Mouse (Mus musculus): Measurements from ENCODE around the gene Lyrm1.

The Lyrm1 gene

GRCm38 (mm10) chr7:119895639-119896512 lies at the start of gene Lyrm1, which contains the start of gene Dcun1d3:
Gene Lyrm1 (plus strand): TSS chr7:119895861.
Gene Dcun1d3 (minus strand): TSS chr7:119896298.
- DNase-seq (ENCODE audit: low read depth, low spot score) = peak; percentile 96

GRCm38 (mm10) chr7:119847396-119847795 lies 48.3 kb upstream of the Lyrm1 start:
- DNase-seq (ENCODE audit: low read depth, low spot score) = no peak

GRCm38 (mm10) chr7:119849096-119849495 lies 46.6 kb upstream of the Lyrm1 start:
- peak; percentile 46 for DNase-seq (ENCODE audit: low read depth, low spot score)

- no peak for DNase-seq (ENCODE audit: low read depth, low spot score)
These were observed 44.9 kb upstream of the Lyrm1 start for GRCm38 (mm10) chr7:119850737-119851136.

- no peak for DNase-seq (ENCODE audit: low read depth, low spot score)
These were observed 43.2 kb upstream of the Lyrm1 start for GRCm38 (mm10) chr7:119852494-119852893.

- no peak for DNase-seq (ENCODE audit: low read depth, low spot score)
These were observed 42.5 kb upstream of the Lyrm1 start for GRCm38 (mm10) chr7:119853186-119853585.

DNA sequence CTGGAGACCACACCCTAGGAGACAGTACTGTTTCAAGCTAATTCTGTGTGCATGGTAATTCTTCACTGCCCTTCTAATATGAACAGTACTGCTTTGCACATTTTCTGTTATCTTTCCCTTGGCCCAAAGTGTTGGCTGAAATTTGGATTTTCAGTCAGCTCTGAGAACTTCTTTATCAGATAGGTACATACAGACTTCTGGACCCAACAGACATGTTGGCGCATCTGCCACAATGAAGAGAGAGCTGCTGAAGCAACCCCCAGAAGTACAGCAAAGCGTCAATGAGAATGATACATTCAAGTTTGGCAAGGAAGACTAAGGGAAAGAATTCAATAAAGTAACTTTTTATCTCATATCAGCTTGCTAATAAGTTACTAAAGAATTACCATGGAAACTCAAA lies 41.3 kb upstream of the Lyrm1 start:
- no peak for DNase-seq (ENCODE audit: low read depth, low spot score)

GRCm38 (mm10) chr7:119855031-119855430 lies 40.6 kb upstream of the Lyrm1 start:
- no peak for DNase-seq (ENCODE audit: low read depth, low spot score)

DNA sequence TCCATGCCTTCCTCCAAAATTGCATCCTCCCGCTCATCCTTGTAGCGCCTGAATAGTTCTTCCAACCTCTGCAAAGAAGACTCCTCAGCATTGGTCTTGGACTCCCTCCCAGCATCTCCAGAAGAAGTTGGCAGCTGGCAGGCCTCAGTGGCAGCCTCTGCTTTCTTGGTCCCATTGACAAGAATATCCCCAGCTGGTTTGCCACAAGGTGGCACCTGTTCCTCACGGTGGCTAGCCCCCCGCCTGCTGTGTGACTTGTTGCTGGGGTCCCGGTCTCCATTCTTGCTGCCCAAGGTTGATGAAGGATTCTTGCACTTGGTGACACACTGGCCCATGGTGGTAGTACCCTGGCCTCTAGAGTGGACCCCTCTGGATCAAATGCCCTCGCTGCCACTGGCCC lies 36.2 kb upstream of the Lyrm1 start:
- no peak for DNase-seq (ENCODE audit: low read depth, low spot score)

GRCm38 (mm10) chr7:119860116-119860515 lies 35.5 kb upstream of the Lyrm1 start:
- no peak for DNase-seq (ENCODE audit: low read depth, low spot score)

- DNase-seq (ENCODE audit: low read depth, low spot score) = no peak
These were observed 35.1 kb upstream of the Lyrm1 start for GRCm38 (mm10) chr7:119860554-119860953.

DNA sequence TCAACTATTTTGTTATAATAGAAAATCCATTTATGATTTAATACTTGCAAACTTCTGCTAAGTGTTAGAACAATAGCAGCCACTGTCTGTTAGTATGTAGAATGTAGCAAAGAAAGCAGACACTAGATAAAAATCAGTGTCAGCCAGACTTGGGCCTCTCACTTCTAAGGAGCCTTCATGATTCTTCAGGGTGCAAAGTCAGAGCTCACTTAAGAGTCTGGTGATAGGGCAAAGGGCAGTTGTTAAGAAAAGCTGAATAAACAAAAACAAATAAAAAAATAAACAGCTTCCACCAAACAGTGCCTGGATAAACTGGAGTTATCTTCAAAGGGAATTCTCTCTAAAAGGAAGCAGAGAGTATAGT lies 34.7 kb upstream of the Lyrm1 start:
- no peak for DNase-seq (ENCODE audit: low read depth, low spot score)

GRCm38 (mm10) chr7:119861335-119862091 lies 34.1 kb upstream of the Lyrm1 start:
- peak; percentile 78 for DNase-seq (ENCODE audit: low read depth, low spot score)

DNA sequence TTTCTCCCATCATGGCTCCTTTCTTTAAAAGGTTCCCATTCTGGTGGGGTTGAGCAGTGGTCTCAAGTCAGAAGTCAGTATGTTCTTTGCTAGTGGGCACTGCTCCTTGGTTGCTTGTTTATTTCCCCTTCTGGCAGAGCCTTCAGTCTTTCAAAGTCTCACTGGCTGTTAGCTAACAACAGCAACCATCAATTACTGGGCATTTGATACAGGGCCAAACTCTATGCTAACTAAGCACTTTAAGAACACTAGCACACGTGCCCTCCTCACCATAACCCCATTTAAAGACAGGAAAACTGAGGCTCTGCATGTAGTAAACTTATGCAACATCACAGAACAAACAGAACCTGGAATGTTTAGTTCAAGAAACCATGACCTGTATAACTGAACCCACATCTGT lies 33.5 kb upstream of the Lyrm1 start:
- DNase-seq (ENCODE audit: low read depth, low spot score) = no peak

GRCm38 (mm10) chr7:119864500-119864899 lies 31.2 kb upstream of the Lyrm1 start:
- DNase-seq (ENCODE audit: low read depth, low spot score) = no peak

DNA sequence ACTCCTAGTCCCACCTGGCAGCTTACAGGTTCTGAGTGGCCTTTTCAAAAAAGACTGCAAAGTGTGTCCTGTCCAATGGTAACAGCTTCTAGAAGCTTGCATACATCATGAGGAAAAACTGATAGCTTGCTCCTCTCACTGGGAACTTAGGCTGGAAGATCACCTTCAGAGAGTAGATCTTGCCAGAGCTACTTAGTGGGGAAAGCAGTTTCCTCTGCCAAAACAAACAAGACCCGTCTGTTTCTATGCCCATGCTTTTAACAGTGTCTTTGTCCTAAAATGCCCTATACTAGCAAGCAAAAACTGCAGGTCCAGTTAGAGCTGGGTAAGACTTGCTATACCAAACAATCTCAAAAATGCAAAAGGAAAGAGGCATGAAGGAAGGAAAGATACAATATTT lies 29.5 kb upstream of the Lyrm1 start:
- no peak for DNase-seq (ENCODE audit: low read depth, low spot score)

- DNase-seq (ENCODE audit: low read depth, low spot score) = no peak
These were observed 23.5 kb upstream of the Lyrm1 start for GRCm38 (mm10) chr7:119872204-119872603.

GRCm38 (mm10) chr7:119873050-119873449 lies 22.6 kb upstream of the Lyrm1 start:
- no peak for DNase-seq (ENCODE audit: low read depth, low spot score)

GRCm38 (mm10) chr7:119875776-119876440 lies 19.8 kb upstream of the Lyrm1 start:
- no peak for DNase-seq (ENCODE audit: low read depth, low spot score)

GRCm38 (mm10) chr7:119879171-119879570 lies 16.5 kb upstream of the Lyrm1 start:
- no peak for DNase-seq (ENCODE audit: low read depth, low spot score)

- no peak for DNase-seq (ENCODE audit: low read depth, low spot score)
These were observed 15.3 kb upstream of the Lyrm1 start for GRCm38 (mm10) chr7:119880345-119880744.

DNA sequence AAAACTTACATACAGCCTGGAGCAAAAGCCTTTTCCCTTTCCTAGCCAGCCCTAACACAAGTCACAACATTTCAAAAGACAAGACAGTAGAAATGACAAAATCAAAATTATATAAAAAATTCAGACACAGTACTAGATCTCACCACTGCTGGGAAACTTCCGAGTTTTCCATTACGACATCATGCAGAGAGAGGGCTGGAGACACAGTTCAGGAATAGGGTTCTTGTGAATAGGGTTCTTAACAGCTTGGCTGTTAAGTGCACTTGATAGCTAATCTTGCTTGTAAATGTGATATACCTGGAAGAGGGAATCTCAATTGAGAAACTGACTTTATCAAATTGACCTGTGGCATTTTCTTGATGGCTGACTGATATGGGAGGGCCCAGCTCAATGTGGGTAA lies 14.4 kb upstream of the Lyrm1 start:
- no peak for DNase-seq (ENCODE audit: low read depth, low spot score)
